Mouse (Mus musculus) layer of hippocampus, adult 2 months (tissue): Measurements from ENCODE around the gene Olfr221. TPM values are rescaled to one million over a fixed set of nuclear protein-coding genes. Genes with fewer than 3 reads are reported as not detected.
A peak's percentile ranks its signal among the peaks of the same experiment; 100 is the strongest.
"Not testable (repeated sequence)": the region's sequence is repeated elsewhere in the genome, so short reads cannot be mapped to it uniquely, and the experiment has no call there.

Source experiments
- DNase-seq, 2 experiments: peaks; one replicate each; pipeline ENCODE4 v3.0.0; 2022; ENCODE audit warnings: low spot score in 2 of 2
- H3K27ac ChIP-seq: fragments of 200-600 bp; 2 replicates; pipeline ENCODE4 v1.8.1; 2022
- H3K4me3 ChIP-seq: fragments of 200-600 bp; 2 replicates; pipeline ENCODE4 v1.8.1; 2022; ENCODE audit warnings: mild to moderate bottlenecking
- CTCF ChIP-seq: fragments of 200-600 bp; conservative IDR thresholded peaks from 2 replicates; pipeline ENCODE4 v1.8.1; 2022; ENCODE audit warnings: antibody characterized with exemption, mild to moderate bottlenecking, moderate library complexity
- long read RNA-seq, 2 experiments: library from polyadenylated mRNA; stranded (forward); transcript quantifications; one replicate each; pipeline ENCODE4 v2.0.0; 2021; ENCODE audit warnings: borderline mapping rate in 2 of 2
- total RNA-seq, 2 experiments: library from RNA; stranded (reverse); gene quantifications; 2 replicates each; pipeline ENCODE4 v1.2.3; 2021

The Olfr221 gene
- not detected for total RNA-seq
- long read RNA-seq, experiment 1, result 0 reads
- long read RNA-seq, experiment 2, result 0 reads

GRCm38 (mm10) chr14:52042359-52042758 lies at the start of gene Olfr221:
TSS of gene Olfr221 (minus strand) at chr14:52042459.
- DNase-seq, H3K4me3 ChIP-seq, H3K27ac ChIP-seq: not testable (repeated sequence)

- TF ChIP-seq CTCF, result no peak
- no peak overlapping the region for H3K4me3 ChIP-seq
- no peak overlapping the region for H3K27ac ChIP-seq
- no peak for DNase-seq
Observed at GRCm38 (mm10) chr14:52083083-52083482, 40.8 kb upstream of the Olfr221 start.

- no peak for TF ChIP-seq CTCF
- no peak overlapping the region for H3K4me3 ChIP-seq
- DNase-seq, result no peak
Observed at GRCm38 (mm10) chr14:52071599-52072137, 29.4 kb upstream of the Olfr221 start.

GRCm38 (mm10) chr14:52066135-52066534 lies 23.9 kb upstream of the Olfr221 start:
- Histone ChIP-seq H3K4me3 (no peak overlapping the region), H3K27ac (no peak overlapping the region)
- TF ChIP-seq CTCF, result no peak
- no peak for DNase-seq

More at GRCm38 (mm10) chr14:52071599-52072137, 29.4 kb upstream of the Olfr221 start:
- no peak overlapping the region for H3K27ac ChIP-seq

- TF ChIP-seq CTCF, result no peak
- no peak for DNase-seq
- no peak overlapping the region for H3K4me3 ChIP-seq
- H3K27ac ChIP-seq, result no peak overlapping the region
Observed at GRCm38 (mm10) chr14:52061798-52062197, 19.5 kb upstream of the Olfr221 start.

GRCm38 (mm10) chr14:52060800-52061199 lies 18.5 kb upstream of the Olfr221 start:
- H3K27ac ChIP-seq, result no peak overlapping the region
- no peak for DNase-seq

GRCm38 (mm10) chr14:52059982-52060381 lies 17.7 kb upstream of the Olfr221 start:
- DNase-seq, result peak in 1 of 2 experiments; percentile 16
- TF ChIP-seq CTCF, result no peak
- Histone ChIP-seq H3K4me3 (no peak overlapping the region), H3K27ac (no peak overlapping the region)

More at GRCm38 (mm10) chr14:52060800-52061199, 18.5 kb upstream of the Olfr221 start:
- H3K4me3 ChIP-seq, result no peak overlapping the region
- TF ChIP-seq CTCF, result no peak; the same call in 1 of the 2 replicates

GRCm38 (mm10) chr14:52052720-52053119 lies 10.5 kb upstream of the Olfr221 start:
- not testable (repeated sequence) for DNase-seq, H3K27ac ChIP-seq, H3K4me3 ChIP-seq

- no peak for TF ChIP-seq CTCF
- no peak for DNase-seq
- Histone ChIP-seq H3K4me3 (no peak overlapping the region), H3K27ac (no peak overlapping the region)
Observed at GRCm38 (mm10) chr14:52045966-52046565, 3.8 kb upstream of the Olfr221 start.

- peak; percentile 73 for TF ChIP-seq CTCF
- no peak for DNase-seq
- no peak overlapping the region for H3K4me3 ChIP-seq
- no peak overlapping the region for H3K27ac ChIP-seq
Observed at GRCm38 (mm10) chr14:52044901-52045678, 2.8 kb upstream of the Olfr221 start.

GRCm38 (mm10) chr14:52043446-52043845 lies 1.2 kb upstream of the Olfr221 start:
- DNase-seq, result no peak
- no peak for TF ChIP-seq CTCF
- H3K4me3 ChIP-seq, result no peak overlapping the region
- H3K27ac ChIP-seq, result no peak overlapping the region

- no peak for TF ChIP-seq CTCF
- no peak for DNase-seq
- Histone ChIP-seq H3K27ac (no peak overlapping the region), H3K4me3 (no peak overlapping the region)
Observed at GRCm38 (mm10) chr14:52039332-52039731, 2.9 kb downstream of the Olfr221 start.

- no peak overlapping the region for H3K27ac ChIP-seq
- no peak for TF ChIP-seq CTCF
- H3K4me3 ChIP-seq, result no peak overlapping the region
- DNase-seq, result no peak
Observed at GRCm38 (mm10) chr14:52035926-52036325, 6.3 kb downstream of the Olfr221 start.
